8 mouse cellular contexts compared by ENCODE assay signal in the genomic region with DNA sequence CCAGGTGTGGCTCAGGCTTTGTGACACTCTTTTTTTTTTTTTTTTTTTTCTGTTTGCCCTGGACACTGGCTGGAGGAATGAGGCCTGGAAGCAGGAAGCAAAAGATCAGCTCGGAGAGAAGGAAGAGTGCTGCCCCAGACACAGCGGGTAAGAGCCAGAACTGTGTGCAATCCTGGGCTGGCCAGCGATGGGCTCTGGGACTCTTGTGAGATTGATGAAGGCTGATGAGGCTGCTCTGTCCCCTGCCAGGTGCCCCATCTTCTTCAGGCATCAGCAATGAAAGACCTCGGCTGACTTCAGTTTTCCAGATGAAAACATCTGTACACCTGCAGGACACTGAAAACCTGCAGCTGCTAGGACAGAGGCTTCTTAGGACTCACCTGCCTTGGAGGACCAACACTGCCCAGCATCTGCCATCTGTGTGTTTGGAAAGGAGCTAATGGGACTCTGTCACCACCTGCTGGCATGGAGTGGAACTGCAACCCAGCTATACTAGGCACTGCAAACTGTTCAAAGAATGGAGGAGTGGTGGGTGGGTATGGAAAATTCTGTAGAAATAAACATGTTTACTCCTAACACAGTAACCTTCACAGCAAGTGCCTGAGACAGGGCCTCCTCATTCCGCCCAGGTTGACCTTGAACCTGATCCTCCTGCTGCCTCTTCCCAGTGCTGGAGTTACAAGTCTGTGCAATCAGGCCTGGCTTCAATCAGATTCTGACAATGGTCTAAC. TPM values are rescaled to one million over a fixed set of nuclear protein-coding genes. Genes with fewer than 3 reads are reported as not detected.
DNase-seq lines count a peak whose midpoint lies in the region; ATAC-seq and TF ChIP-seq lines count a peak whose summit lies in the region.

No protein-coding gene starts in this region.

- H3K27me3 ChIP-seq in heart, embryonic 14.5 days (ENCODE audit: control insufficient read depth, insufficient read depth, low read length): no peaks in the 10 kb centered on the region
- H3K27me3 ChIP-seq in kidney, postnatal 0 days (ENCODE audit: insufficient read depth, low read length): no peaks in the 10 kb centered on the region
- peaks cover 18% of the 10 kb centered on the region for H3K27me3 ChIP-seq in liver, embryonic 11.5 days (replicated peaks; ENCODE audit: control insufficient read depth, insufficient read depth, low read length)
- H3K27me3 ChIP-seq in stomach, embryonic 14.5 days (ENCODE audit: control insufficient read depth, insufficient read depth, low read length): no peaks in the 10 kb centered on the region

- DNase-seq in CD4-positive helper T cell, adult 2 months (ENCODE audit: low read depth, low spot score): peak; percentile 80
- DNase-seq in brain, adult 2 months (ENCODE audit: low read depth, low spot score): peak; percentile 93
- peak; percentile 78 for DNase-seq in kidney, postnatal 0 days (ENCODE audit: low spot score)
- peak; percentile 78 for DNase-seq in liver, embryonic 11.5 days (ENCODE audit: low spot score)
- peak; percentile 89 for DNase-seq in naive thymus-derived CD4-positive, alpha-beta T cell, adult 2 months (ENCODE audit: low read depth)

- 0 out of 2 replicates have a peak overlapping the region, but pooled peaks have one; percentile 21 for H3K9ac ChIP-seq in heart, embryonic 14.5 days (ENCODE audit: low read length)
- H3K9ac ChIP-seq in kidney, postnatal 0 days (ENCODE audit: low read depth, low read length): no peak overlapping the region
- no peak overlapping the region for H3K9ac ChIP-seq in liver, embryonic 11.5 days (ENCODE audit: low read depth, low read length)
- H3K9ac ChIP-seq in stomach, embryonic 14.5 days (replicated peaks; ENCODE audit: low read depth, low read length): no peak overlapping the region

- peak; percentile 95 for TF ChIP-seq CTCF in embryonic fibroblast, embryonic 13.5 days (IDR thresholded peaks at IDR 0.05; ENCODE audit: borderline replicate concordance, insufficient read depth, low read length)
- TF ChIP-seq CTCF in kidney, postnatal 0 days (IDR thresholded peaks at IDR 0.05; ENCODE audit: low read depth): peak; percentile 98

- 27% methylated on average over 5 of the region's 5 CpGs for WGBS in heart, embryonic 14.5 days
- WGBS in kidney, postnatal 0 days: 39% methylated on average over 5 of the region's 5 CpGs
- 36% methylated on average over 5 of the region's 5 CpGs for WGBS in liver, embryonic 11.5 days
- WGBS in stomach, embryonic 14.5 days: 38% methylated on average over 5 of the region's 5 CpGs

- H3K27ac ChIP-seq in embryonic fibroblast, embryonic 13.5 days (ENCODE audit: insufficient read depth, low read length): no peak overlapping the region
- peak overlapping the region in 1 of 2 experiments; percentile 53; a peak in 2 of 4 replicates for H3K27ac ChIP-seq in heart, embryonic 14.5 days (replicated peaks in 1 of 2; ENCODE audit: control insufficient read depth in 1 of 2, insufficient read depth in 1 of 2, low read depth in 2 of 2, low read length in 2 of 2)
- H3K27ac ChIP-seq in kidney, postnatal 0 days: no peak overlapping the region
- peak overlapping the region; percentile 48 for H3K27ac ChIP-seq in liver, embryonic 11.5 days (ENCODE audit: low read depth, low read length)
- no peak overlapping the region for H3K27ac ChIP-seq in stomach, embryonic 14.5 days (ENCODE audit: low read length)

- H3K4me1 ChIP-seq in embryonic fibroblast, embryonic 13.5 days (ENCODE audit: control insufficient read depth, insufficient read depth, low read length): no peaks in the 10 kb centered on the region
- peaks cover 0 to 15% of the 10 kb centered on the region in 2 experiments; a peak in 3 of 4 replicates for H3K4me1 ChIP-seq in heart, embryonic 14.5 days (ENCODE audit: control insufficient read depth in 2 of 2, insufficient read depth in 2 of 2, low read length in 2 of 2)
- no peaks in the 10 kb centered on the region for H3K4me1 ChIP-seq in kidney, postnatal 0 days (replicated peaks; ENCODE audit: insufficient read depth, low read length)
- H3K4me1 ChIP-seq in liver, embryonic 11.5 days (replicated peaks; ENCODE audit: control insufficient read depth, insufficient read depth, low read length): peaks cover 11% of the 10 kb centered on the region
- H3K4me1 ChIP-seq in stomach, embryonic 14.5 days (ENCODE audit: control insufficient read depth, insufficient read depth, low read length): no peaks in the 10 kb centered on the region

- H3K36me3 ChIP-seq in heart, embryonic 14.5 days (ENCODE audit: control insufficient read depth, insufficient read depth, low read length): peaks cover 40% of the 10 kb centered on the region
- peaks cover 12% of the 10 kb centered on the region; the same call in 1 of the 2 replicates for H3K36me3 ChIP-seq in kidney, postnatal 0 days (ENCODE audit: insufficient read depth, low read length)
- H3K36me3 ChIP-seq in liver, embryonic 11.5 days (ENCODE audit: control insufficient read depth, insufficient read depth, low read length): peaks cover 6% of the 10 kb centered on the region; the same call in 1 of the 2 replicates
- peaks cover 3% of the 10 kb centered on the region for H3K36me3 ChIP-seq in stomach, embryonic 14.5 days (ENCODE audit: control insufficient read depth, insufficient read depth, low read length)

- no peak overlapping the region for H3K4me3 ChIP-seq in embryonic fibroblast, embryonic 13.5 days (ENCODE audit: insufficient read depth, low read length)
- H3K4me3 ChIP-seq in heart, embryonic 14.5 days (ENCODE audit: control insufficient read depth in 1 of 2, insufficient read depth in 1 of 2, low read depth in 1 of 2, low read length in 2 of 2): 0 out of 4 replicates have a peak overlapping the region, but pooled peaks of 1 of the 2 experiments have one; percentile 9
- no peak overlapping the region for H3K4me3 ChIP-seq in kidney, postnatal 0 days (replicated peaks; ENCODE audit: low read depth, low read length)
- H3K4me3 ChIP-seq in liver, embryonic 11.5 days (ENCODE audit: low read depth, low read length): no peak overlapping the region
- H3K4me3 ChIP-seq in stomach, embryonic 14.5 days (ENCODE audit: low read depth, low read length): no peak overlapping the region

- no peaks in the 10 kb centered on the region for H3K9me3 ChIP-seq in heart, embryonic 14.5 days (ENCODE audit: control insufficient read depth, low read length)
- no peaks in the 10 kb centered on the region for H3K9me3 ChIP-seq in kidney, postnatal 0 days (replicated peaks; ENCODE audit: low read length)
- no peaks in the 10 kb centered on the region for H3K9me3 ChIP-seq in liver, embryonic 11.5 days (ENCODE audit: control insufficient read depth, low read length)
- H3K9me3 ChIP-seq in stomach, embryonic 14.5 days (ENCODE audit: control insufficient read depth, low read depth, low read length): no peaks in the 10 kb centered on the region

- H3K4me2 ChIP-seq in heart, embryonic 14.5 days (ENCODE audit: low read length): peak overlapping the region; percentile 48; the same call in 1 of the 2 replicates
- no peak overlapping the region for H3K4me2 ChIP-seq in kidney, postnatal 0 days (ENCODE audit: low read length)
- H3K4me2 ChIP-seq in liver, embryonic 11.5 days: no peak overlapping the region
- no peak overlapping the region for H3K4me2 ChIP-seq in stomach, embryonic 14.5 days (replicated peaks; ENCODE audit: low read depth, low read length)

- no peak for ATAC-seq in heart, embryonic 14.5 days (ENCODE audit: insufficient number of reproducible peaks, insufficient read depth, low FRiP score, low read depth)
- peak; percentile 73 for ATAC-seq in kidney, postnatal 0 days (replicated peaks; ENCODE audit: low FRiP score, low read depth)
- peak; percentile 17; the same call in 1 of the 2 replicates for ATAC-seq in liver, embryonic 11.5 days (replicated peaks; ENCODE audit: low FRiP score)
- peak; percentile 57; the same call in 1 of the 2 replicates for ATAC-seq in stomach, embryonic 14.5 days (ENCODE audit: insufficient number of reproducible peaks, insufficient read depth, low FRiP score, low read depth)

- TF ChIP-seq POLR2A in embryonic fibroblast, embryonic 13.5 days (IDR thresholded peaks at IDR 0.05; ENCODE audit: low read depth, low read length): no peak

RNA-seq across cellular contexts. Expression of a gene that starts 11.3 kb away (rescaled TPM):
- polyA plus RNA-seq in embryonic fibroblast, embryonic 13.5 days (2011; ENCODE audit: insufficient read length, low read depth, missing spikeins): 100 and 111 TPM in 2 replicates
- 101 and 114 TPM in 2 replicates for polyA plus RNA-seq in heart, embryonic 14.5 days (2014; fragmentation: Nextera tagmentation; extraction: Ambion mirVana)
- polyA plus RNA-seq in kidney, postnatal 0 days (2015; fragmentation: Nextera tagmentation; extraction: Ambion mirVana): 113 and 136 TPM in 2 replicates
- 72.8 and 75.2 TPM in 2 replicates for polyA plus RNA-seq in liver, embryonic 11.5 days (2014; fragmentation: Nextera tagmentation; extraction: Ambion mirVana)
- 113 and 116 TPM in 2 replicates for polyA plus RNA-seq in stomach, embryonic 14.5 days (2014; fragmentation: Nextera tagmentation; extraction: Ambion mirVana)

RNA-seq across cellular contexts. Expression of a gene that starts 11.4 kb away (rescaled TPM):
- 2.7 and 4.4 TPM in 2 replicates for polyA plus RNA-seq in embryonic fibroblast, embryonic 13.5 days (2011; ENCODE audit: insufficient read length, low read depth, missing spikeins)
- 8.7 and 9.2 TPM in 2 replicates for polyA plus RNA-seq in heart, embryonic 14.5 days (2014; fragmentation: Nextera tagmentation; extraction: Ambion mirVana)
- 17.1 and 19.2 TPM in 2 replicates for polyA plus RNA-seq in kidney, postnatal 0 days (2015; fragmentation: Nextera tagmentation; extraction: Ambion mirVana)
- polyA plus RNA-seq in liver, embryonic 11.5 days (2014; fragmentation: Nextera tagmentation; extraction: Ambion mirVana): 4.7 and 5.9 TPM in 2 replicates
- polyA plus RNA-seq in stomach, embryonic 14.5 days (2014; fragmentation: Nextera tagmentation; extraction: Ambion mirVana): 11.6 and 17.9 TPM in 2 replicates

RNA-seq across cellular contexts. Expression of a gene that starts 17.2 kb away (rescaled TPM):
- 53.0 and 53.9 TPM in 2 replicates for polyA plus RNA-seq in embryonic fibroblast, embryonic 13.5 days (2011; ENCODE audit: insufficient read length, low read depth, missing spikeins)
- polyA plus RNA-seq in heart, embryonic 14.5 days (2014; fragmentation: Nextera tagmentation; extraction: Ambion mirVana): 128 and 131 TPM in 2 replicates
- polyA plus RNA-seq in kidney, postnatal 0 days (2015; fragmentation: Nextera tagmentation; extraction: Ambion mirVana): 51.1 and 52.4 TPM in 2 replicates
- polyA plus RNA-seq in liver, embryonic 11.5 days (2014; fragmentation: Nextera tagmentation; extraction: Ambion mirVana): 145 and 146 TPM in 2 replicates
- 76.7 and 82.1 TPM in 2 replicates for polyA plus RNA-seq in stomach, embryonic 14.5 days (2014; fragmentation: Nextera tagmentation; extraction: Ambion mirVana)

RNA-seq across cellular contexts. Expression of a gene that starts 19.8 kb away (rescaled TPM):
- not detected in 2 replicates for polyA plus RNA-seq in embryonic fibroblast, embryonic 13.5 days (2011; ENCODE audit: insufficient read length, low read depth, missing spikeins)
- polyA plus RNA-seq in heart, embryonic 14.5 days (2014; fragmentation: Nextera tagmentation; extraction: Ambion mirVana): 0.34 and 1.4 TPM in 2 replicates
- 5.4 and 5.8 TPM in 2 replicates for polyA plus RNA-seq in kidney, postnatal 0 days (2015; fragmentation: Nextera tagmentation; extraction: Ambion mirVana)
- 5.6 and 6.4 TPM in 2 replicates for polyA plus RNA-seq in liver, embryonic 11.5 days (2014; fragmentation: Nextera tagmentation; extraction: Ambion mirVana)
- polyA plus RNA-seq in stomach, embryonic 14.5 days (2014; fragmentation: Nextera tagmentation; extraction: Ambion mirVana): 0.52 and 1.1 TPM in 2 replicates

RNA-seq across cellular contexts. Expression of a gene that starts 39.5 kb away (rescaled TPM):
- polyA plus RNA-seq in embryonic fibroblast, embryonic 13.5 days (2011; ENCODE audit: insufficient read length, low read depth, missing spikeins): not detected in 2 replicates
- 2.3 and 3.3 TPM in 2 replicates for polyA plus RNA-seq in heart, embryonic 14.5 days (2014; fragmentation: Nextera tagmentation; extraction: Ambion mirVana)
- polyA plus RNA-seq in kidney, postnatal 0 days (2015; fragmentation: Nextera tagmentation; extraction: Ambion mirVana): 0.08 and 0.11 TPM in 2 replicates
- polyA plus RNA-seq in liver, embryonic 11.5 days (2014; fragmentation: Nextera tagmentation; extraction: Ambion mirVana): not detected in 2 replicates
- 0.39 and 0.43 TPM in 2 replicates for polyA plus RNA-seq in stomach, embryonic 14.5 days (2014; fragmentation: Nextera tagmentation; extraction: Ambion mirVana)
